ENCODE assay signal across 8 mouse cellular contexts in genomic region chr11:54439691-54440029, GRCm38 (mm10). TPM values are rescaled to one million over a fixed set of nuclear protein-coding genes. Genes with fewer than 3 reads are reported as not detected.
DNase-seq lines count a peak whose midpoint lies in the region; ATAC-seq and TF ChIP-seq lines count a peak whose summit lies in the region.

No protein-coding gene starts in this region.

- H3K27me3 ChIP-seq in heart, embryonic 15.5 days = no peaks in the 10 kb centered on the region
- no peaks in the 10 kb centered on the region for H3K27me3 ChIP-seq in hindbrain, embryonic 10.5 days (ENCODE audit: insufficient read depth, poor library complexity, severe bottlenecking)
- H3K27me3 ChIP-seq in thymus, adult 2 months (ENCODE audit: control insufficient read depth, insufficient read depth, low read length) = no peaks in the 10 kb centered on the region

- H3K4me1 ChIP-seq in heart, embryonic 15.5 days (replicated peaks) = peaks cover 16% of the 10 kb centered on the region
- H3K4me1 ChIP-seq in hindbrain, embryonic 10.5 days (replicated peaks) = peaks cover 18% of the 10 kb centered on the region
- peaks cover 4% of the 10 kb centered on the region; the same call in 1 of the 2 replicates for H3K4me1 ChIP-seq in thymus, adult 2 months (replicated peaks; ENCODE audit: control insufficient read depth, insufficient read depth, low read length)

- no peak overlapping the region for H3K27ac ChIP-seq in heart, embryonic 15.5 days
- no peak overlapping the region for H3K27ac ChIP-seq in hindbrain, embryonic 10.5 days
- H3K27ac ChIP-seq in macrophage = peak overlapping the region; percentile 87
- no peak overlapping the region for H3K27ac ChIP-seq in thymus, adult 2 months (ENCODE audit: control insufficient read depth, insufficient read depth, low read length)

- H3K9me3 ChIP-seq in heart, embryonic 15.5 days (replicated peaks) = no peaks in the 10 kb centered on the region
- no peaks in the 10 kb centered on the region for H3K9me3 ChIP-seq in hindbrain, embryonic 10.5 days

- ATAC-seq in heart, embryonic 15.5 days (replicated peaks; ENCODE audit: insufficient number of reproducible peaks, insufficient read depth, low FRiP score, low read depth) = no peak

- TF ChIP-seq POLR2A in thymus, adult 2 months (IDR thresholded peaks at IDR 0.05; ENCODE audit: control insufficient read depth, extremely low read depth, insufficient read depth, low read length, poor library complexity) = no peak

- no peak for TF ChIP-seq CTCF in thymus, adult 2 months (IDR thresholded peaks at IDR 0.05; ENCODE audit: borderline replicate concordance, control insufficient read depth, extremely low read depth, insufficient read depth, low read length, poor library complexity)

- H3K4me2 ChIP-seq in heart, embryonic 15.5 days = peak overlapping the region; percentile 66

- H3K36me3 ChIP-seq in heart, embryonic 15.5 days = no peaks in the 10 kb centered on the region
- H3K36me3 ChIP-seq in hindbrain, embryonic 10.5 days = no peaks in the 10 kb centered on the region
- no peaks in the 10 kb centered on the region for H3K36me3 ChIP-seq in macrophage (ENCODE audit: inconsistent target)
- H3K36me3 ChIP-seq in thymus, adult 2 months (ENCODE audit: control insufficient read depth, insufficient read depth, low read length) = no peaks in the 10 kb centered on the region

- peaks cover 63% of the 10 kb centered on the region for H3K79me2 ChIP-seq in macrophage (ENCODE audit: inconsistent target)

- 52% methylated on average over 3 of the region's 3 CpGs for WGBS in heart, embryonic 15.5 days
- 80% methylated on average over 3 of the region's 3 CpGs for WGBS in hindbrain, embryonic 10.5 days
- 33% methylated on average over 3 of the region's 3 CpGs for WGBS in macrophage (ENCODE audit: missing documents)
- 48% methylated on average over 3 of the region's 3 CpGs for WGBS in thymus, adult 2 months

- no peak for DNase-seq in heart, adult 8-10 months (ENCODE audit: low spot score)
- DNase-seq in adipocyte (ENCODE audit: low spot score) = peak; percentile 21
- DNase-seq in hindbrain, embryonic 10.5 days (ENCODE audit: low spot score) = no peak
- DNase-seq in thymus, adult 2 months = no peak
- no peak for DNase-seq in adrenal gland, adult (ENCODE audit: inconsistent age in 2 of 2, low spot score in 1 of 2)
- no peak for DNase-seq in ovary, postnatal 14 days (ENCODE audit: low spot score)

- peak overlapping the region; percentile 96 for H3K9ac ChIP-seq in heart, embryonic 15.5 days

- peak overlapping the region; percentile 98 for H3K4me3 ChIP-seq in heart, embryonic 15.5 days
- H3K4me3 ChIP-seq in hindbrain, embryonic 10.5 days = peak overlapping the region; percentile 91; the same call in 1 of the 2 replicates
- peak overlapping the region; percentile 84 for H3K4me3 ChIP-seq in macrophage (ENCODE audit: inconsistent target)
- no peak overlapping the region for H3K4me3 ChIP-seq in thymus, adult 2 months (ENCODE audit: control insufficient read depth, insufficient read depth, low read length)

RNA-seq across cellular contexts. Expression of gene Fnip1, which starts 1.7 kb away (rescaled TPM):
- polyA plus RNA-seq in heart, embryonic 15.5 days (2015; fragmentation: Nextera tagmentation; extraction: Ambion mirVana) = 8.5 and 9.2 TPM in 2 replicates
- total RNA-seq in heart, adult 8-10 months (2022) = 10 to 100 TPM; 36.1 to 46.0 (median 41.1) TPM
- 7.5 and 8.4 TPM in 2 replicates for polyA plus RNA-seq in hindbrain, embryonic 10.5 days (2016; fragmentation: Nextera tagmentation; extraction: Ambion mirVana)
- total RNA-seq in macrophage (2018; cell fraction: chromatin; rRNA removed) = 100 to 1,000 TPM in 25 of 26 experiments, 10 to 100 TPM in 1; 86.1 to 288 (median 213) TPM
- total RNA-seq in macrophage (2018; cell fraction: cytosol; rRNA removed) = 10 to 100 TPM; 34.3 to 84.4 (median 63.4) TPM
- 100 to 1,000 TPM in 23 of 26 experiments, 10 to 100 TPM in 3; 91.1 to 256 (median 157) TPM for total RNA-seq in macrophage (2018; cell fraction: nucleus; rRNA removed)
- polyA plus RNA-seq in macrophage (2018) = 28.9 to 48.8 TPM (median 35.3 TPM) in 3 replicates
- 2.7 and 3.2 TPM in 2 replicates for polyA plus RNA-seq in thymus, adult 2 months (2012; rRNA removed)
